Mouse (Mus musculus): ENCODE measurements at regions not wholly inside any gene's neighbourhood (a gene's known extent, or its start where the extent isn't known, plus 50 kb on each side); places are given as distances from the start of the nearest gene placed in this dataset.

- peak; percentile 7 to 20 for DNase-seq
Observed at GRCm38 (mm10) chr16:64166036-64166435, 302.1 kb upstream of the Epha3 start.

DNA sequence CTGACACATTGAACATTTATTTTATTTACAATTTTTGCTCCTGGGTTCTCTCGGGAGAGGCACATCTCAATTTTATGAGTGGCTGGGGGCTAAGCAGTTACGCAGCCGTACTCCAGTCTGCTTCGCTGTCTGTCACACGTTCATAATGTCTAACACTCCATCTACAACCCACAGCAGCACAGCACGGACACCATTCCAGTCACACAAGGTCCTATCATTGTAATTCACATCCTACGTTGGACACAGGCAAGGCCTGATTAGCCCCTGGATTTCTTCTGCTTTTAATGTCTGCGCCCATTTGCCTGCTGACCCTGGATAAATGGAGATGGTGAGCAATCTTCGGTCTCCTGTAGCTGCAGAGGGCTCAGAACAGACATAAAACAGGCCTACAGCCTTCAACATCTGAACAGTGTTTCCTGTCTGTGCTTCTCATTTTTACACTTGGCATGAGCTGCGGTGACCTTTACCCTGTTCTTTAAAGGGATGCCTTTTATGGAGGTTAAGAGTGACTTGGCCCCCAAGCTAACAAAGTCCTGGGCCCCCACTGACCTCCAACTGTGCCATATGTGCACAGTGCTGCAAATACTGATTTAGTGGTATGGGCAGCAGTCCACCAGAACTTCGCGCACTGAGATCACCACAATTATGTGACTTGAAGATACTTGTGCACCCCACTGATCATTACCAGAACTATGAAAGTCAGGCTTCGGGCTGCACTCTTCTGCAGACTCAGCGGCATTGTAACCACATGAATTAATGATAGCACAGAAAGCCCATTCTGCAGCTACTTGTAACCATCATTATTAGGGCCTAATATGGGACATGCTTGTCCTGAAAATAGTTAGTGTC, 281.9 kb upstream of the Epha3 start:
- DNase-seq = no peak

All from cerebellum, postnatal 36 days (tissue).